Mouse (Mus musculus): ENCODE results near the gene Tnpo3.

The Tnpo3 gene

DNA sequence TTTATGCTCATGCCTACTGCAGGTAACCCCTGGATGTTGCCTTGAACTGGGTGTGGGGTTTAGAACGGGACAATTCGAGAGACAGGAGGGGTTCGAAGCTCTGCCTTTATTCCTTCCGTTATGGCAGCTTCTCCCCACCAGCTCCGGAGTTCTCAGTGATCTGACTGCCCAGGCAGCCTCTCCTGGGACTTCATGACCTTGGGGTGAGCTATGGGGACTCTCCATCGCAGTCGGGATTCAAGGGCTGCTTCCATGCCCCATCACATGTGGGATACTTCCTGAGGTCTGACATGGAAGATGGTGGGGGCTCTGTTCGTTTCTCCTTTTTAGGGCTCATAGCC, 81.6 kb downstream of the Tnpo3 start:
- no peak for DNase-seq (ENCODE audit: low read depth, low spot score)

DNA sequence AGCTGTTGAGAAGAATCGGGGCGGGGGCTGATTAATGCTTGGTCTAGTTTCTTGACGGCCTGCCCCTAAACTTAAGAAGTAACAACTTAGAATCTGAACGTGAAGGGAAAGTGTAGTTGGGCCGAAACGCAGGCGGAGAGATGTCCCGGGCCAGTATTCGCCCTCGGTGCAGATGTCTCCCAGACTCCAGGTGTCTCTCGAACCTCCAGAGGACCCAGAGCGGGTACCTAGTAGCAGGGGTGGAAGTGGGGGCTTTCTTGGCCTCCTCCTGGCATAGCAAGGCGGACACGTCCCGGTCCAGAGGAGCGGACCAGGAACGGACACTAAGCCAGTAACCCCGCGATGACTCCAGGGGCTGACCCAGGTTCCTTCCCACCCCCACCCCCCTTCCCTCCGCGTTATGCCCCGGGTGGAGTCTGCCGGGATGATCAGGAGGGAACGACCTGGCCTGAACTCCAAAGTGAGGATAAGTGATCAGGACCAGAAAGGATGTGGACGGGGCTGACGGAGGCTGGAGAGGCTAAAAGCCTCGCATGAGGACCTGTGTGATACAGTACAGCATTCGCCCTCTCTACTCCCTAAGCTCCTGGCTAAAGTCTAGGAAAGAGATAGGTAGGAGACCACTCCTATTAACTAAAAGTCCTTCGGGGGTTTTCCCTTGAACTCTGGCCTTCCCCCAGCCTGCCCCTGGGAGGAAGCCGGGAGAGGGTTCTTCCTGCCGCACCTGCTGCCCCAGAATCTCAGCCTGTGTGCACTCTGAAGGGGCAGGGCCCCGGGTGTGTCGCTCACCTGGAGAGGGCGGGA, 82.1 kb downstream of the Tnpo3 start:
- DNase-seq (ENCODE audit: low read depth, low spot score): no peak

DNA sequence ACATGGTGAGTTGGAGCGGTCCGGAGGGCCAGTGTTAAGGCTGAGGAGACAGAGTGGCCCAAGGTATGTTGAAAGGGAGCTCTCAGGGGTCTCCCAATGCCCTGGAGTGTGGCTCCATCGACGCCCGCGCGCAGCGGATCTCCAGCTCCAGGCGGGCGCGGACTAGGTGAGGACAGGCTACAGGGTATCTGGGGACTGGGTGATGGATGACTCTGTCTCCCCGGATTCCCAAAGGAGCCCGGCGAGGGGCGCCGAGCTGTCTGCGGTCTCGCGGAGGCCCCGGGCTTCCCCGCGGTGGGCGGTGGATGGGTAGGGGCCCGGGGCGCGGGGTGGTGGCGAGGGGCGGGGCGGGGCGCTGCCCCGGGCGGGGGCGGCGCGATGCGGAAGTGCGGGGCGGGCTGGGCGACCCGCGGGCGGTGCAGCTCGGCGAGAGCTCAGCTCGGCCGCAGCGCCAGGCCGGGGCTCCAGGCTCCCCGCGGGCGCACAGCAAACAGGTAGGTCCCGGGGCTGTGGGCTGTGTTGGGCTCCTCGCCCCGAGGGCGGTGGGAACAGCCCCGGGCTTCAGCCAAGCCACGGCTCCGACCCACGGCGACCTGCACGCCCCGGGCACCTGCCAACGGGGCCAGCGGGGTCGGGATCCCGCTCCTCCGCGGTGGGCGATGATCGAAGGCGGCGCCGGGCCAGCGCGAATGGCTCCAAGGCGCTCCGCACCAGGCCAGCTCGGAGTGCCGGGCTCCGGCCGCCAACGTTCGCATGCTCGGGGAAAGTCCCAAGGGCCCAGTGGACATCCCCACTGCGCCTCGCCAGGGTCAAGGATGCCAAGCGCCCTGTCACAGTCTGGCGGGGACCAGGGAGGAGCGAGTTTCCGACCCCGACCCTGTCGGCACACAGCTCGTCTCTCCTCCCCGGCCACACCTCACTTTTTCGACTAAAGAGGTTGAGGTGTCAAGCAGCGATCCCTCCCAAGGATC, 83.1 kb downstream of the Tnpo3 start, which contains the start of gene Irf5:
Irf5 (plus strand) TSS at position 345 of the 971 bp plus-strand sequence.
- peak; percentile 38 for DNase-seq (ENCODE audit: low read depth, low spot score)

DNA sequence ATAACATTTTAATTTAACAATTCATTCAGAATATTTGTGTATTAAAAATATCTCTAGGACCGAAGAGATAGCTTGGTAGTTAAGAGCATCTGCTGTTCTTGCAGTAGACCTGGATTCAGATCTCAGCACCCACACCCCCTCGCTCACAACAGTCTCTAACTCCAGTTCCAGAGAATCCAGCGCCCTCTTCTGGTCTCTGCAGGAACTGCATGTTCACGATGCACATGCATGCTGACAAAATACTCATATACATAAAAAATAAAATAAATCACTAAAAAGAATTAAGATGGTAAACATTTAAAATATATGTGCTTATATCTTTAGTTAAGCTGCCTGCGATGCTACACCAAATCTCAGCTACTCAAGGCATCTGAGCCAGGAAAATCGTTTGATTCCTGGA, 84.4 kb downstream of the Tnpo3 start:
- DNase-seq (ENCODE audit: low read depth, low spot score): no peak

DNA sequence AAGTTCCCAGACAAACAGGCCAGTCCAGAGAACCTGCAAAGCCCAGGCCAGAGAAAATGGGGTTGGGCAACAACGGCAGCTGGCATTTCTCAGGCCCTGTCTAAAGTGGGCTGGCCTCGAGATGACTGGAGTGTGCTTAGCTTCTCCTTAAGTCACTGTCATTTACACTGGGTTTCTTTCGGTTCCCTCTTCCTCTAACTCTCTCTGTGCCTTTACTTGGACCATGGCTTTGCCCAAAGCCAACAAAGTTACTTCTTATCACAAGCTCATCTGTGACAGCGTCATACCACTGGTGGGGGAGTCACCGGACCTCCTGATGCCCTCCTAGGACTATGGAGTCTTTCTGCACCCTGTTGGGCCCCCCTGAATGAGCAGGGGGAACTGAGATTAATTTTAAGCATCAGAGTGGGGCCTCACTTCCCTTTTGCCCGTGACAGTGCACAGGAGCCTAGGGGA, 85.6 kb downstream of the Tnpo3 start:
- no peak for DNase-seq (ENCODE audit: low read depth, low spot score)

DNA sequence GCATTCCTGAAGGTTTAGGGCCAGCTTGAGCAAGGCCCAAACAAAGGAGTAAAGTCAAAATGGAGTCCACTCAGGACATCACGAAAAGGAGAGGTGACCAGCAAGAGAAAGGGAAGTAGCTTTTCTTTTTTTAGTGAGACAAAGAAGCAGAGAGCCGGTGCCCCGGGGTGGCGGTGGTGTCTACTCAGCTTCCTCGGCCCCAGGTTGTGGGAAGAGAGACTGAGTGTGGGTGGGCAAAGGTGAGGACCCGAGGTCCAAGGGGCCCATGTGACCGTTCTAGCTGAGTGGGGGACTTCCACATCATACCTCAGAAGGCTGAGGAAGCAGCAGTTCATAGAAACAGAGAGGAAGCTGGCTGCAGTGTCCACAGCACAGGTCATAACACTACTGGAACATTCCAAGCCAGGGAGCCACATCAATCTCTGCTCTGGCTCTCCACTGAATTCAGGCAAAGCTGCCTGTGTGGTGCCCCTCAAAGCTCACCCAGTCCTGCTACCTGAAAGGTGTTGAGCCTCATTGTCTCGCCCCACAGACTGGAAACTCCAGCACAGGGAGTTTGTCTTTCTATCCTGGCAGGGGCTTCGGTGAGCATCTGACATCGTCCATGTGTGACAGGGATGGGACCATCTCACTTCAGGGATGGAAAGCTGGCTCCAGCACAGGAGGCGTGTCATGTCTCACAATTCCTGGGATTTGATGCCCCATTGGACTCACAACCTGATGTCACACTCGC, 86.2 kb downstream of the Tnpo3 start:
- no peak for DNase-seq (ENCODE audit: low read depth, low spot score)

- DNase-seq (ENCODE audit: low read depth, low spot score): no peak
Measured at GRCm38 (mm10) chr6:29522626-29523300, 86.9 kb downstream of the Tnpo3 start.

GRCm38 (mm10) chr6:29517139-29517538, 92.5 kb downstream of the Tnpo3 start:
- DNase-seq (ENCODE audit: low read depth, low spot score): peak; percentile 87

DNA sequence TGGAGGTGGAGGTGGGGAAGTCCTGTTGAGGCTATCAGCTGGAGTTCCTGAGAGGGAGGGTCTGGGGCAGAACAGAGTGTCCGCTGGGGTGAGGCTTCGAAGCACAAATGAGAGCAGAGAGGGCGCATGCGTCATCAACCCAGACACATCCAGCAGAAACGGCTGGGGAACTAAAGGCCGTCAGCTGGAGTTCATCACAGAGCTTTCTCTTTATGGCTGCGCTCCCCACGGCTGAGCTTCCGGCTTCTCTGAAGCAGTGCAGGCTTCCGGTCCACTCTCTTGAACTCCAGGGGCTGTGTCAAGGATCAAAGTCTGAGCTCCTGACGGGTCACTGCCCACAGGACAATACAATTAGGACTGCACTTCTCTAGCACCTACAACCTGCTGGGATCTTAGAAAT, 96.4 kb downstream of the Tnpo3 start:
- peak; percentile 85 for DNase-seq (ENCODE audit: low read depth, low spot score)

- DNase-seq (ENCODE audit: low read depth, low spot score): no peak
Measured at GRCm38 (mm10) chr6:29509086-29509485, 100.6 kb downstream of the Tnpo3 start.

DNA sequence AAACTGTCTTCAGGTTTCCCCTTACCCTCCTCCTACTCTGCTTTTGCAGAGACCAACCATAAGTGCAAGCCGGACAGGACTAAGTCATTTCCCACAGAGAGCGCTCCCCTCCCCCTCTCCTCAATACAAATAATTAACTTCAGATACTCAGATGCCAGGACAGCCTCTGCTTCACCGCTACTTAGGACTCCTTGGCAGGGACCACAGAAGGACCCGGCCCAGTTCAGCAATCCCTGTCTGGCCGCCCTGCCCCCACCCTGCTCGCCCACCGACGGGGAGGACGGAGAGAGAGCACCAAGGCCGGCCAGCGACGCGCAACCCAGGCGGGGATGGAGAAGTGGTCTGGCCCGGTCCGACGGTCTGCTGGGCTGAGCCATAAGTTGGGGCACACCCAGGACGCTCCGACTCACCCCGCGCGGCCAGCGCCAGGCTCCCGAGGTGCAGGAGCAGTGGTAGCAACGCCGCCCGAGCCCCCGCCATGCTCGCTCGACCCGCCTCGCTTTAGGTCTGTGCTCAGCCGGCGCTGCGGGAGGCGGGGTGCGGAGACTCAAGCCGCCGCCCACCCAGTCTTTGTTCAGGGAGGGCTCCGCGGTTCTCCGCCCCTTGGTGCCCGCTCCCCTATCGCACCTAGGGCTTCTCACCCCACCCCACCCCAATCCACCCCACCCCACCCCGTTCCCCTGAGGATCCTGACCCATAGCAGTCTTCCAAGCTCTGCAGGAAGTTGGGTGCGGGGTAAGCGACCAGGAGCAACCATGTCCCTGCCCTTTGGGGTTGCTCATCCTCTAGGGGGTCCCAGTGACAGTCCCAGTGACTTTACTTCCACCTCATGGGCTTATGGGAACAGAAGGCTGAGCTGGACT, 102.0 kb downstream of the Tnpo3 start, which contains the start of gene Kcp:
Kcp (minus strand) TSS at position 506 of the 863 bp plus-strand sequence.
- peak; percentile 39 for DNase-seq (ENCODE audit: low read depth, low spot score)

- DNase-seq (ENCODE audit: low read depth, low spot score): no peak
Measured at GRCm38 (mm10) chr6:29506834-29507233, 102.9 kb downstream of the Tnpo3 start.

DNA sequence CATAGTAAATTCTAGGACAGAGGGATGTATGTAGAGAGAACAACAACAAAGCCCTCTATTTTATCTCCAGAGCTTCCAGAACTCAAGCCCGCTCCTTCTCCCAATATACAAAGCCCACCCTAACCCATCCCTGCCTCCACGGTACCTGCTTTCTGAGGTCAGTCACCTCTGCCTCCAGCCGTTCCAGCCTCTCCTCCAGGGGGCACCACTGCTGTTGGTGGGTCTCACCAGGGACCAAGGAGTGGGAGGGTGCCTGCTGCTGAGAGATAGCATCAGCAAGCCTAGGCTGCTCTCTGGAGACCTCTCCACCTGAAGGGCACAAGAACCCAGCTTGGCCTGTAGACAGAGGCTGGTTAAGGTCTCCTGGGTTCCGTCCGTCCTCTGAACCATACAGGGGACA, 104.2 kb downstream of the Tnpo3 start:
- no peak for DNase-seq (ENCODE audit: low read depth, low spot score)

DNA sequence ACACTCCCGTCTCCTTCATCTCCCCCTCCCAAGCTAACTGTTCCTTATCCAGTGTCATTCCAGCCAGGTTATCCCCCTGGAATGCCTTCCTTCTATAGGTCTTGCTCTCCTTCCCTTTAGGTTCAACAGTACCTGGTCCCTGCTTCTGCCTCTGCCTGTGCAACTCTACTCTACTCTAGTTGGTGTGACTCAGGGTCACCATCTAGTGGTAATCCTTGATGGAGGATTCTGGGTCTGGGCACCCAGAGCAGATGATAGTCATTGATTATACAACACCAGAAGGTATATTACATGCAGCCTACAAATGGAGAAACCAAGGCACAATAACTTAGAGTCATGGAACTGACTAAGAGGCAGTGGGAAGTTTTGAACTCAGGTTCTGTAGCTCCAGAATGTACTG, 108.1 kb downstream of the Tnpo3 start:
- DNase-seq (ENCODE audit: low read depth, low spot score): no peak

DNA sequence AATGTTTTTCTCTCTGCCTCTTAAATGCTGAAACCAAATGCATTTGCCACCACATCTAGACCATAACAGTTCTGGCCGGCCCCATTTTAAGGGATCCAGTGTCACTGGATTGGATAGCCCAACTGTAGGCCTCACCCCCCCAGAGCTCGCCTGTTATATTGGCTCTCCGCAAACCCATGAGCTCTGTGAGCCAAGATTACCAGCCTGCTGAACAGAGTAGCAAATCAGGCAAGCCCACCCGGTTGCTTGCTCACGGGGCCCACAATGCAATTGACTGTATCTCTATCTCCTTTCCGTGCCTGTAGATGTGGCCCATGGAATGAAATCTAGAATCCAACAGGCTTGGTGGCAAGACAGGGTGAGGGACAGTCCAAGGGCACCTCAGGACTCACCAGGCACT, 108.9 kb downstream of the Tnpo3 start:
- DNase-seq (ENCODE audit: low read depth, low spot score): no peak

DNA sequence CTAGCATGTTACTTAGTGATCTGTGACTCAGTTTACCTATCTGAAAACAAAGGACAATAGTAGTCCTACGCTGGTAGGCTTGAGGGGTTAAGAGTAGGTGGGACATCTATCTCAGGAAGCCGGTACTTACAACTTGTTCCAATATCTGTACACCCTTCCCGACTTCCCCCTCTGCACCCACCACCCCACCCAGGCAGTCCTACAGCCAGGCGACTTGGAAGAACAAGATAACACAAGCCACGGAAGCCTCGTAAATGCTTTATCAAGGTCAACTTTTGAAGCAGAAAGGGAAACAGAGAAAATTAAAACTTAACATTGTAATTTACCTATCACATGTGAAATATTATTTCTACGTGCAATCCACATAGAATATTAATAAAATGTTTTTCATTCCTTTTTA, 109.5 kb downstream of the Tnpo3 start:
- no peak for DNase-seq (ENCODE audit: low read depth, low spot score)

- DNase-seq (ENCODE audit: low read depth, low spot score): no peak
Measured at GRCm38 (mm10) chr6:29497791-29498190, 111.9 kb downstream of the Tnpo3 start.

DNA sequence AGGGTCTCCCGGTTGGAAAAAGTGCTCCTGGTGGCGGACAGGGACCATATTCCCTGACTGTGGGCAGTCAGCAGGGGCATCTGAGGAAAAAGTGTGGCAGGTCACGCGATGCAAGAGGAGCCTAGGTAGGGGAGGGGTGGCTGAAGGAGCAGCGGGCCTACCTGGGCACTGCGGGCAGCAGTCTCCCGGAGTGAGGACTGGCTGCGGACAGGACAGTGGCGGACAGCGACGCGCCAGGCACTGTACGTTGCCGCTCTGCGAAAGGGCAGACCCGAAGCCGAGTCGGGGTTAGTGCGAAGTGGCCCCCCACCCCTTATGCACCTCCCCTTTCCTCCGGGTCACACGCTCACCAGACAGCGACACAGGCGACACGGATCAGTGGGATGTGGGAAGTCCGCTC, 113.4 kb downstream of the Tnpo3 start:
- DNase-seq (ENCODE audit: low read depth, low spot score): no peak

- DNase-seq (ENCODE audit: low read depth, low spot score): no peak
Measured at GRCm38 (mm10) chr6:29494101-29494500, 115.6 kb downstream of the Tnpo3 start.

Measured in mesoderm, embryonic 11.5 days (tissue).